Mouse (Mus musculus) adrenal gland, adult 18-20 months (tissue): ENCODE data around the gene Tgtp2. TPM values are rescaled to one million over a fixed set of nuclear protein-coding genes. Genes with fewer than 3 reads are reported as not detected.
"Not testable (repeated sequence)": the region's sequence is repeated elsewhere in the genome, so short reads cannot be mapped to it uniquely, and the experiment has no call there.

ENCODE experiments used
- DNase-seq, 2 experiments: peaks; one replicate each; pipeline ENCODE4 v3.0.0; 2021 to 2022; ENCODE audit warnings: low spot score in 2 of 2
- total RNA-seq, 2 experiments: library from RNA; stranded (reverse); gene quantifications; 1 replicate in 1 of 2; 2 replicates in 1 of 2; pipeline ENCODE4 v1.2.3; 2021

Gene Tgtp2
- total RNA-seq, 2 experiments from 2014 or later: 4.3 to 18.2 TPM

DNA sequence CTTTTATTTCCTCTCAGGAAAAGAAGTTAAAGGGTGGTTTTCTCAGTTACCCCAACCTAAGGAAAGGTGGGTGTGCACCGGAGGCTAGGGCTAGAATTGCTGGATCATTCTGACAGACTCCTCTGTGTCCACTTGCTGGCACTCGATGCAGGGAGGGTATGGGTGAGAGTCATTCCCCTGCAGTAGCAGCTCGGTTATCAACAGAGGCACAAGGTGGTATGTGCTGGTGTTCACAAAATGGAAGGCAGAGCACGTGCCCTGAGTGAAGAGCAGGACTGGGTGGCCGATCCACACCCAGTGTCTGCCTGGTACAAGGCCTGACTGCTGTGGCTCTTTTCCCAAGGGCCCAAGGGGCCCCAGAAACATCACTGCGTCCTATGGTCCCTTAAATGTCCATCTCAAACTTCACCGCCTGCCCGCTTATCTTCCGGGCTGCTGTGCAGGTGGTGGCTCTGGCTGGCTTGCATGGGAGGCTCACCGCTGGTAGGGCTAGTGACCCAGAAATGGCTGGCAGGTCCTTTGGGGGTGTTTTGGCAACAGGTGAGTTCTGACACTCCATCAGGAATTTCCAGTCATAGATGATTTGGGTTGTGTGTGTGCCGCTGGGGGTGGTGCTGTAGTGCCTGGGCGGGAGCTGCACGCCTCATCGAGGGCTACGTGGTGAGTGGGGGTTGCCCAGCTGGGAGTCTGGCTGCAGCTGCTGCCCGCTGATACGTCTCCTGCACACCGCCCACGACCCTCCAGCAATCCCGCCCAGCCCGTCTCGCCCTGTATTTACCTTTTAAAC is 24.0 kb upstream of the Tgtp2 start:
- DNase-seq: peak in 1 of 2 experiments; percentile 34

GRCm38 (mm10) chr11:49086858-49087361 is 22.9 kb upstream of the Tgtp2 start:
- no peak for DNase-seq

DNA sequence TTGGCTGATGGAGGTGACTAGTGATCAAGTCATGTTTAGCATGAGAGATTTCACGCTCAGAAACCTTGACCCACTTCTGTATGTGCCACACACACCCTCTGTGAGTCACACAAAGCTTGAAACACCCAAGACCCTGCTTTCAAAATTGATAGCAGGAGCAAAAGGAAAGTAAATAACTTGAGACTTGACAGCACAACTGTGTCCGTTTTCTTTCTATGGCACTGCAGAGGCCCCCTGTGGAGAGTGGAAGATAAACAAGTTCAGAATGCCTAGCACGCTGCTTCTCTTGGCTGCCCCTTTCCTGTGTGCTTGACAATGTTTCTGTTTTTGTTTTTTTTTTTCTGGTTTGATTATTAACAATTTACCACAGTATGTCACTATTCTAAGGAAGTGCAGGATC is 20.9 kb upstream of the Tgtp2 start:
- no peak for DNase-seq

DNA sequence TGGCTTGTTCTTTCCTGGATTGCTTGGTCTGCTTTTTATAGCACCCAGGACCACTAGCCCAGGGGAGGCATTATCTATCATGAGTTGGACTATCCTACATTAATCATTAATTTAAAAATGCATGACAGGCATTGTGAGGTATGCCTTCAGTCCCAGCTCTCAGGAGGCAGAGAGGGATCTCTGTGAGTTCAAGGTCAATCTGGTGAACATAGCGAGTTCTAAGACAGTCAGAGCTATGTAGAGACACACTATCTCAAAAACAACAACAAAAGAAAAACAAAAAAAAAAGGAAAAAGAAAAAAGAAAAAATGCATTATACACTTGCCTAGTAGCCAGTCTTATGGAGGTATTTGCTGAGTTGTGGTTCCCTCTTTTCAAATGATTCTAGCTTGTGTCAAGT is 20.4 kb upstream of the Tgtp2 start:
- no peak for DNase-seq

- no peak for DNase-seq
These were observed 19.8 kb upstream of the Tgtp2 start for GRCm38 (mm10) chr11:49083808-49084207.

GRCm38 (mm10) chr11:49083146-49083545 is 19.1 kb upstream of the Tgtp2 start:
- DNase-seq: no peak

- DNase-seq: no peak
These were observed 17.9 kb upstream of the Tgtp2 start for GRCm38 (mm10) chr11:49081886-49082285.

DNA sequence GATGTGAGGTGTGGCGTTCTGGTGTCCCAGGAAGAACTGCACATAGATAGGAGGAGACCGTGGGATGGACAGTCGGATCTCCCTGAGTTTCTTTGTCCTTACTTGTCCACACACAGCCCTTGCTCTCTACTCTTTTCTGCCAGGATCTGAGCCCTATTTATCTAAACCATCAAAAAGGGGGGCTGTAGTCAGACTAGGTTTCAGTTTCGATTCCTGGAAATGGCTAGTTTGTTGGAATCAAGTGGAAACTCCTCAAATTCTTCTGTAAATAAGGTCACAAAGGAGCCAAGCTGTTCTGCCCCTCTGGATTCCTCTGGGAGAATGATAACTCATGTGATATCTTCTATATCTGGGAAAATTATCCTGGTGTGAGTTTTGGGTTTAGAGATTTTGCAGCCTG is 17.4 kb upstream of the Tgtp2 start:
- no peak for DNase-seq

DNA sequence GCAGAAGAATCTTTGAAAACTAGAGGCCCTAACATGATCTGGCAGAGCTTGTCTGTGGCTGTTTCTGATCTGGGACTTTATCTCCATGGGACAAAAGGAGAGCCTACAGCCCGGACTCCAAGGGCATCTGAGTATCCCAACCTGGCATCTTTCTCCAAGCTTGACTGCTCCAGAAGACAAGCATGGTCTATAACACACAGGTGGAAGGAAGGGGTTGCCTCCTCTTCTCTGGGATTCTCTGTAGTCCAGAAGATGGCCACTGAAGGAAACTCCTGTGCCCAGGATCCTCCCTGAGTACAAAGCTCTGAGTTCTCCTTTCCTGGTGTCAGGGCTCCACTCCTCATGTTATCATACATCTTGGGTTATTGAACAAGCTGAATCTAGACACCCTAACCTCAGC is 16.6 kb upstream of the Tgtp2 start:
- DNase-seq: no peak

GRCm38 (mm10) chr11:49078719-49079118 is 14.7 kb upstream of the Tgtp2 start:
- no peak for DNase-seq

GRCm38 (mm10) chr11:49077012-49077411 is 13.0 kb upstream of the Tgtp2 start:
- DNase-seq: no peak

DNA sequence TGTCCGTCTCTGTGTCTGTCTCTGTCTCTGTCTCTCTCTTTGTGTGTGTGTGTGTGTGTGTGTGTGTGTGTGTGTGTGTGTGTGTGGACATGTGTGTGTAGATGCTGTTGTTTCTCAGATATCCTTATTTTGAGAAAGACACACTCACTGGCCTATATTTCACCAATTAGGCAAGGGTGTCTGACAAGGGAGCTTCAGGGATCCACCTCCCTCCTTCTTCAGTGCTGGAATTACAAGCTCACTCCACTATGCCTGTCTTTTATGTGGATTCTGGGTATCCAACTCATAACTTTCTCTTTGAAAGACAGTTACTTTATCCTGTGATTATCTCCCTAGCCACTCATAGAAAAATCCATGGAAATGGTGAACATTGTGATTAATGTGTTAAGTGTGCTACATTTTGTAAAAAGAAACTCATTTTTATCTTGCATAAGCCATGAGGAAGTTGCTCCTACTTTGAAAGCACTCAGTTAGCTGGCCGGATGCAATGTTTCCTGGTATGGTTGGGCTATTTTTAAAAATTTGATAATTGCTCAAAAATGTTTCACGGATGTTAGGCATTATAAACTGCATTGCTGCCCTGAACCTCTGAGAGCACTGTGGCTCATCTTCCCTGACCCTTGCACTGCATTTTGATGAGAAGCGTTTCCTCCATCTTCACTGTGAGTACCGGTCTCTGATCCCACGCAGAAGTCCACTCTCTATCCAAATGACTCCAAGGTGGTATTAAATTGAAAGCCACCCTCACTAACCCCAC is 12.2 kb upstream of the Tgtp2 start, which contains the start of gene Ifi47:
Gene Ifi47 (plus strand): TSS at position 587 of the 757 bp plus-strand sequence.
- not testable (repeated sequence) for DNase-seq

- DNase-seq: no peak
These were observed 4.4 kb upstream of the Tgtp2 start for GRCm38 (mm10) chr11:49068358-49068757.

DNA sequence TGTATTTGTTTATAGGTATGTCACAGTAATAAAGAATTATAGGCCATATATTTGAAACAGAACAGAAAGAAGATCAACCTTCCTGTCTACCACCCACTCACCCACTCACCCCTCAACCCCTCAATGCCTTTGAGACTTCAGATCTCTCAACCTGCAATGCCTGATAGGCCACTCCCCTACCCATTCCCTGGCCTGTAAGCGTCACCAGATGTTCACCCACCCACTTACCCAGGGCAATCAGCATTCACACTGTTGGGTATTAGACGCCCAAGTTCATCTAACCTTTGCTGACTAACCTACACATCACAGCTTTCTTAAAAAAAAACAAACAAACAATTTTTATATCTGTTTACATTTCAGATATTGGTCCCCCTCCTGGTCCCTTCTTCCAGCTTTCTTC is 2.1 kb downstream of the Tgtp2 start:
- DNase-seq: not testable (repeated sequence)

DNA sequence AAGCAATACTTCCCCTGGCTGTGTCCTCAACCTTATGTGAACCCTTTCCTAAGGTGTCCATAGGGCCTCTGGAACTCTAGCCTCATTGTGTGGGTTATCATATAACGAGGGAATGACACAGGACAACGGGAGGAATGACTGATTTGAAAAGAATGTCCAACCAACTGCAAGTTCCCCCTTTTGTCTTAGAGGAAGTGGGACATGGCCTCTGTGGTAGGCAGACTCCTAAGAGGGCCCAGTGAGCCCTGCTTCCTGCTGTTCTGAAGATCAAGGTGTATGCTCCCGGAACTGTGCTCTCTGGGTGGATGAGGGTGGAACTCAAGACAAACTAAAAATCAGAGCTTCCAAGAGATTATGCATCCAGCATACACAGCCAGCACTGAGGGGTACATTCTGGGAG is 3.9 kb downstream of the Tgtp2 start:
- not testable (repeated sequence) for DNase-seq

- not testable (repeated sequence) for DNase-seq
These were observed 12.1 kb downstream of the Tgtp2 start for GRCm38 (mm10) chr11:49051894-49052293.

DNA sequence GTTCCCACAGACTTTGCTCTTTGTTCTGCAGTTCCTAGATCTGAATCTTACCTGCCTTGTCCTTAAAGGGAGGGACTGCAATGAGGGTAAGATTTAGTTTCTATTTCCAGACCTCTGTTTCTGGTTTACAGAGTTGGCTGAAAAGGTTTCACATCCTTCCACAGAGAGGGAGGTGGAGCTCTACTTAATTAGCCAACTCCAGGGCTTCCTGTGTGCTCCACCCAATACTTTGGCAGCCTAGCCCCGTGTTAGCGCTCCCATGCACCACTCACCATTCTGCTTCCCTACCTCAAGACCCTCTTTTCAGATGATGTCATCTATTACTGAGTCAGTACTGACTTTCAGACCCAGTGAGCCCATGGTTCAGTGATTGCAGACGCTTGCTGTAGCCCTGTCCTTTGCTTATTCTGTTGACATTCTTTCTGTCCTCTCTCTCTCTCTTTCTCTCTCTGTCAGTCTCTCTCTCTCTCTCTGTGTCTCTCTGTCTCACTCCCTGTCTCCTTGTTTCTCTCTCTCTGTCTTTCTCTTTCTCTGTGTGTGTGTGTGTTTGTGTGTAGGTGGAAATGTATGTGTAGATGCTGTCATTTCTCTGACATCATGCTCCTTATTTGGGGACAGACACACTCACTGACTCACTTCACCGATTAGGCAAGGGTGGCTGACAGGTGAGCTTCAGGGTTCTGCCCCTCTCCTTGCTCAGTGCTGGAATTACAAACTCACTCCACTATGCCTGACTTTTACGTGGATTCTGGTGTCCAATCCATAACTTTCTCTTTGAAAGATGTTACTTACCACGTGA is 12.7 kb downstream of the Tgtp2 start, which contains the start of gene 9930111J21Rik2:
Gene 9930111J21Rik2 (minus strand): TSS at position 150 of the 799 bp plus-strand sequence.
- DNase-seq: not testable (repeated sequence)

GRCm38 (mm10) chr11:49050064-49050463 is 13.9 kb downstream of the Tgtp2 start:
- DNase-seq: not testable (repeated sequence)

DNA sequence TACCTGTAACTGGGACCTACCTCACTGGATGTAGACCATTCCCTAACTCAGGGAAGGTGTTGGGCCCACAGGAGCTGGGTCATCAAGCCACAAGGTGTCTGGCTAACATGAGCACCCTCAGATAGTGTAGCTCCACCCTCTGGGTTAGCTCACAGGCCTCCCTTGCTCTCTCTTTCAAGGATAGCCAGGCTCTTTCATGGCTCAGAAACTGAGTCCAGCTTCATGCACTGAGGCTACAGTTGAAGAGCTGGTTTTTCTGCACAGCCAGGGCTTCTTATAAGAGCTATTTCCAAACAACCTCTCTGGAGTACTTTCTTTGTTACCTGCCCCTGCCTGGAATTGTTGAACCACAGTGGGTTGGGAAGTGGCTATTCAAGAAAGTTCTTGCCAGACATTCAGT is 51.9 kb downstream of the Tgtp2 start:
- DNase-seq: not testable (repeated sequence)
